Mouse (Mus musculus): Measurements from ENCODE around the gene Hvcn1. TPM values are rescaled to one million over a fixed set of nuclear protein-coding genes. Genes with fewer than 3 reads are reported as not detected.

The Hvcn1 gene
- total RNA-seq, 2 experiments from 2014 or later = 2.1 to 2.6 TPM

GRCm38 (mm10) chr5:122251895-122252606, 45.4 kb downstream of the Hvcn1 start:
- no peak for DNase-seq (ENCODE audit: extremely low spot score in 1 of 2, low spot score in 2 of 2)
- intact Hi-C loops (cut with DNase I) = no loop called here

DNA sequence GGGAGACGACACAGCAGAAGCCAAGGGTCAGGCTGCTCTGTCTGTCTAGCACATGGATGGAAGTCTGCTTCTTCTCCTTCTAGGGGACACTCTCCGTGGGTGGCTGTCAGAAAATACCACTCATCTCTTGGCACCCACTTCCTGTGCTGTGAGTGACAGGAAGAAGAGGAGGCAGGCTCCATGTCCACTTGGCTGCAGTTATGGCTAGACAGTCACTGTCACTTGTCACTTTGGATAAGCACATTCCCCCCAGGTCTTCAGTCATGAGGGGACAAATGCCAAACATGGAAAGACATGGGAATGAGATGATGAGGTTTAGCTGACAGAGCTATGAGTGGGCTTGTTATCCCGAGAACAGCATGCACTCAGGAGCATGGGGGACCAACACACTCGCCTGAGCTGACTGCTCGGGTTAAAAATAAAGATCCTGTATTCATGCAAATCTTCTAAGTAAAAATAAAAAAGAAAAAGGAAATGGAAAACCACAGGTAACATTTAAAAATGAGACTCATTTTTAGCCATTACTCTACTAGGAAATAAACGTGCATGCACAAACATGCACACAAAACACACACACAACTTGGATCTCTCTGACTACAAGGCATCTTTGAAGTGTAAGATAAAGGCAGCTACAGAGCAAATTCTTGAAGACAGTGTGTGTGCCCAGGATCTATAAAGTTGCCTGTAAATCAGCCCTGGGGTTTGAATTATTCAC, 51.6 kb downstream of the Hvcn1 start:
- no peak for DNase-seq (ENCODE audit: extremely low spot score in 1 of 2, low spot score in 2 of 2)
- intact Hi-C loops (cut with DNase I) = no loop called here

- intact Hi-C loops (cut with DNase I) = no loop called here
These were observed 55.5 kb downstream of the Hvcn1 start for GRCm38 (mm10) chr5:122262104-122262503.

GRCm38 (mm10) chr5:122263933-122264905, 57.6 kb downstream of the Hvcn1 start, which contains the start of gene Tctn1:
TSS of gene Tctn1 (minus strand) at chr5:122264460.
- intact Hi-C loops (cut with DNase I) = no loop called here
- peak; percentile 78 to 95 for DNase-seq (ENCODE audit: extremely low spot score in 1 of 2, low spot score in 2 of 2)

More at GRCm38 (mm10) chr5:122262104-122262503, 55.5 kb downstream of the Hvcn1 start:
- no peak for DNase-seq (ENCODE audit: extremely low spot score in 1 of 2, low spot score in 2 of 2)

DNA sequence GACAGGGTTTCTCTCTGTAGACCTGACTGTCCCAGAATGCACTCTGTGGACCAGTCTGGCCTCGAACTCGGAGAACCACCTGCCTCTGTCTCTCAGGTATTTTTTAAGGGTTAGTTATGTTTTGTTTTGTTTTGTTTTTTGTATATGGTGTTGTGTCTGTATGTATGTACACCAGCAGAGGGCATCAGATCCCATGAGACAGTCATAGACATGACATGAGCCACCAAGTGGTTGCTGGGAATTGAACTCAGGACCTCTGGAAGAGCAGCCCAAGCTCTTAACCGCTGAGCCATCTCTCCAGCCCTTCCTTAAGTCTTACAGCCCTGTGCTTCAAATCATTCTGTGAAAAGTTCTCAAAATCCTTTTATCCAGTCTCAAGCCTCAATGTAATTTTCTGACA, 58.6 kb downstream of the Hvcn1 start:
- DNase-seq (ENCODE audit: extremely low spot score in 1 of 2, low spot score in 2 of 2) = no peak
- intact Hi-C loops (cut with DNase I) = no loop called here

GRCm38 (mm10) chr5:122265942-122266341, 59.3 kb downstream of the Hvcn1 start:
- DNase-seq (ENCODE audit: extremely low spot score in 1 of 2, low spot score in 2 of 2) = no peak
- intact Hi-C loops (cut with DNase I) = no loop called here

GRCm38 (mm10) chr5:122267136-122267535, 60.5 kb downstream of the Hvcn1 start:
- intact Hi-C loops (cut with DNase I) = no loop called here
- DNase-seq (ENCODE audit: extremely low spot score in 1 of 2, low spot score in 2 of 2) = no peak

GRCm38 (mm10) chr5:122267899-122268298, 61.3 kb downstream of the Hvcn1 start:
- intact Hi-C loops (cut with DNase I) = loop anchor here (1.0 kb wide), 1 partner anchor 76 kb away; no protein-coding TSS in a partner anchor
- DNase-seq (ENCODE audit: extremely low spot score in 1 of 2, low spot score in 2 of 2) = peak; percentile 58 to 69

- intact Hi-C loops (cut with DNase I) = loop anchor here (1.0 kb wide), 1 partner anchor 75 kb away; no protein-coding TSS in a partner anchor
- DNase-seq (ENCODE audit: extremely low spot score in 1 of 2, low spot score in 2 of 2) = no peak
These were observed 62.4 kb downstream of the Hvcn1 start for GRCm38 (mm10) chr5:122268858-122269604.

- intact Hi-C loops (cut with DNase I) = no loop called here
- DNase-seq (ENCODE audit: extremely low spot score in 1 of 2, low spot score in 2 of 2) = no peak
These were observed 66.2 kb downstream of the Hvcn1 start for GRCm38 (mm10) chr5:122272821-122273220.

- intact Hi-C loops (cut with DNase I) = no loop called here
- peak in 1 of 2 experiments; percentile 40 for DNase-seq (ENCODE audit: extremely low spot score in 1 of 2, low spot score in 2 of 2)
These were observed 68.2 kb downstream of the Hvcn1 start for GRCm38 (mm10) chr5:122274785-122275184.

- DNase-seq (ENCODE audit: extremely low spot score in 1 of 2, low spot score in 2 of 2) = no peak
- intact Hi-C loops (cut with DNase I) = no loop called here
These were observed 72.3 kb downstream of the Hvcn1 start for GRCm38 (mm10) chr5:122278946-122279345.

GRCm38 (mm10) chr5:122279799-122280421, 73.3 kb downstream of the Hvcn1 start:
- DNase-seq (ENCODE audit: extremely low spot score in 1 of 2, low spot score in 2 of 2) = no peak

DNA sequence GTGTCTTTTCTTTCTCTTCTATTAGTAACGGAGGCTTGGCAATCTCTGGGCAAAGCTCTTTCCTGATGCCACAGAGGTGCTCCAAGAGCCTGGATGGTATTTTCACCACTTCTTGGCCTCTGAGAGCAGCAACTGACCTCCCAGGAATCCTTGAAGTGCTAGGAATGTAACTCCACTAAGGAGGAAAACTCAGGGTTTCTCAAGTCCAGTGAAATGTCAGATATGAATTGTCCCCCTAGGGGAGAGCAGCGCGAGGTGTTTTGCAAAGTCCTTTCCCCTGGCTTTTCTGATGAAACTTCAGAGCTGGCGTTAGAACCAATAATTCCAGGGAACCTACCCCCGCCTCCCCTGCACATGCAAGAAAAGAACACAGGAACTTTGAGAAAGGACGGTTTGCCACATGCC, 73.8 kb downstream of the Hvcn1 start:
- no peak for DNase-seq (ENCODE audit: extremely low spot score in 1 of 2, low spot score in 2 of 2)
- intact Hi-C loops (cut with DNase I) = no loop called here

More at GRCm38 (mm10) chr5:122279799-122280421, 73.3 kb downstream of the Hvcn1 start:
- intact Hi-C loops (cut with DNase I) = no loop called here

DNA sequence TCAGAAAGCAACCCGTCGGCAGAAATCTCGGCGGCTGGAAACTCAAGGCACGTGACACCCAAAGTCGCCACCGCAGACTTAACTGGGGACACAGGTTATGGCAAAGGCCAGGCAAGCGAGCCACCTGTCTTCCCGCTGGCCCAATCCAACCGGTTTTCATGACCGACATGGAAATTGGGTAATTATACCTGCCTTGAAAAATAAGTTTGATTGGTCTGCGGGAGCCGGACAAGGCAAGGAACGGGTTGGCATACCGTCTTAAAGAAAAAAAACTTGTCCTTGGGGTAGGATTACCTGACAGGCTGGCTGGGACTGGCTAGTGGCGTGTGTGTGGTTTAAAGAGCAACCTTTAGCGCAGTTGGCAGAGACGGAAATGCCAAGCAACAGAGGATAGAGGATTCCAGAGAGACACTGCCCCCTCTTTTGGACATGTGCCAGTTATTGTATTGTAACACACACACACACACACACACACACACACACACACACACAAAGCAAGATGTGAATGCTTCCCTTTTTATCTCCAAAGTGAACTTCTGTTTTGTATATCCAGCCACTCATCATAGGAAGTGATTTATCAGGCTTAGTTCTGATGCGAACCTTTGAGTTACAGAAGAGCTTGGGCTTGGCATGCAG, 74.3 kb downstream of the Hvcn1 start:
- intact Hi-C loops (cut with DNase I) = no loop called here
- DNase-seq (ENCODE audit: extremely low spot score in 1 of 2, low spot score in 2 of 2) = peak in 1 of 2 experiments; percentile 41

GRCm38 (mm10) chr5:122283828-122284182, 77.2 kb downstream of the Hvcn1 start:
- intact Hi-C loops (cut with DNase I) = no loop called here
- no peak for DNase-seq (ENCODE audit: extremely low spot score in 1 of 2, low spot score in 2 of 2)

DNA sequence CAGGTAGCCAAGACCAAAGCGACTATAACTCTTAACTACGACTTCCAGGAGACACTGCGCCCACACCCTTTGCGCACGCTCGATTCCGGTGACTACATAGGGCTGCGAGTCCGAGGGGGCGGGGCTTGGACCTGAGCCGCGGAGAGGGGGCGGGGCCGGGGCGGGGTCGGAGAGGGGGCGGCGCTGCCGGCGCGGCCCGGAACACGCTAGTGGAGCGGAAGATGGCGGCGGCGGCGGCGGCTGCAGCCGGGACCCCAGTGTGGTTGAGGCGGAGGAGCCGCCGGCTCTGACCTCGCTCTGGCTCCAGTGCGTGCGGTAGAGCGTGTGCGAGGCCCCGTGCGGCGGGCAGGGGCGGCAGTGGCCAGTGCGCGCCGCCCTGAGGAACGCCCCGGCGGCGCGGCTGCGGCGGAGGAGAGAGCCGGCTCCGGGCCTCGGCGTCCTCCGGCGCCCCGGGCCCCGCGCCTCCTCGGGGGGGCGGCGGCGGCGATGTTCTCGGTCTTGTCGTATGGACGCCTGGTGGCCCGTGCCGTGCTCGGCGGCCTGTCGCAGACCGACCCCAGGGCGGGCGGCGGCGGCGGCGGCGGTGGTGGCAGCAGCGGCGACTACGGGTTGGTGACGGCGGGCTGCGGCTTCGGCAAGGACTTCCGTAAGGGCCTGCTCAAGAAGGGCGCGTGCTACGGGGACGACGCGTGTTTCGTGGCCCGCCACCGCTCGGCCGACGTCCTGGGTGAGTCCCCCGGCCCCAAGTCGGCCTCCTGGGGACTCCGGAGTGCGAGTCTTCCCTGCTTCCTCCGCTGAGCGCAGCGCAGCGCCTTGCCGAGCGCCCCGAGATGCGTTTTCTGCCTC, 77.8 kb downstream of the Hvcn1 start, which contains the start of gene Pptc7:
Gene Pptc7 (plus strand): TSS at position 183 of the 846 bp plus-strand sequence.
- intact Hi-C loops (cut with DNase I) = no loop called here
- peak; percentile 87 to 94 for DNase-seq (ENCODE audit: extremely low spot score in 1 of 2, low spot score in 2 of 2)
